Mouse (Mus musculus) MEL (cell line): ENCODE results near the gene Prr12.

Source experiments
- CHD2 ChIP-seq: IDR thresholded peaks from 2 replicates; pipeline ENCODE4 v1.6.1; 2011; ENCODE audit warnings: low read length, improper control_type of control experiment
- CTCF ChIP-seq, 3 experiments: IDR thresholded peaks in 2 of 3; conservative IDR thresholded peaks in 1 of 3; 2 replicates each; pipeline ENCODE4 v1.5.1; 2011 to 2012; ENCODE audit warnings: low read length in 3 of 3, low read depth in 2 of 3, mild to moderate bottlenecking in 2 of 3, improper control_type of control experiment in 1 of 3, inconsistent platforms in 1 of 3, mixed read lengths in 1 of 3, moderate library complexity in 1 of 3; ENCODE audit not compliant: control insufficient read depth in 1 of 3, insufficient read depth in 1 of 3, poor library complexity in 1 of 3, severe bottlenecking in 1 of 3
- EP300 ChIP-seq, 2 experiments: IDR thresholded peaks; 2 replicates each; pipeline ENCODE4 v1.6.1; 2011; ENCODE audit warnings: improper control_type of control experiment in 2 of 2, low read length in 2 of 2, low read depth in 1 of 2, mild to moderate bottlenecking in 1 of 2
- GABPA ChIP-seq: IDR thresholded peaks from 2 replicates; pipeline ENCODE4 v1.6.1; 2012; ENCODE audit warnings: low read depth, mild to moderate bottlenecking, inconsistent platforms, low read length, improper control_type of control experiment, moderate library complexity
- MAZ ChIP-seq: IDR thresholded peaks from 2 replicates; pipeline ENCODE4 v1.6.1; 2012; ENCODE audit warnings: low read depth, mild to moderate bottlenecking, inconsistent platforms, low read length, improper control_type of control experiment
- POLR2A ChIP-seq, 2 experiments: IDR thresholded peaks; 2 replicates each; pipeline ENCODE4 v1.6.1; 2011 to 2012; ENCODE audit warnings: low read length in 2 of 2, mild to moderate bottlenecking in 2 of 2, control low read depth in 1 of 2, improper control_type of control experiment in 1 of 2, low read depth in 1 of 2, moderate library complexity in 1 of 2; ENCODE audit not compliant: control insufficient read depth in 1 of 2, insufficient read depth in 1 of 2, poor library complexity in 1 of 2
- POLR2AphosphoS2 ChIP-seq: IDR thresholded peaks from 2 replicates; pipeline ENCODE4 v1.6.1; 2011; ENCODE audit warnings: low read length, improper control_type of control experiment
- SMC3 ChIP-seq: IDR thresholded peaks from 2 replicates; pipeline ENCODE4 v1.6.1; 2011; ENCODE audit warnings: low read depth, low read length, improper control_type of control experiment
- TCF12 ChIP-seq: IDR thresholded peaks from 2 replicates; pipeline ENCODE4 v1.6.1; 2014; ENCODE audit warnings: low read depth, mild to moderate bottlenecking, inconsistent platforms, low read length, improper control_type of control experiment, moderate library complexity
- USF2 ChIP-seq, 2 experiments: IDR thresholded peaks; 2 replicates each; pipeline ENCODE4 v1.6.1; 2011 to 2012; ENCODE audit warnings: improper control_type of control experiment in 2 of 2, low read length in 2 of 2, borderline replicate concordance in 1 of 2, inconsistent platforms in 1 of 2, low read depth in 1 of 2, mild to moderate bottlenecking in 1 of 2; ENCODE audit not compliant: insufficient read depth in 1 of 2
- ZMIZ1 ChIP-seq: IDR thresholded peaks from 2 replicates; pipeline ENCODE4 v1.6.1; 2012; ENCODE audit warnings: low read depth, mild to moderate bottlenecking, inconsistent platforms, low read length, improper control_type of control experiment, moderate library complexity

GRCm38 (mm10) chr7:45081016-45081415 lies 28.3 kb upstream of the Prr12 start:
- no peak for TF ChIP-seq POLR2A (IDR thresholded peaks at IDR 0.05; ENCODE audit: control insufficient read depth in 1 of 2, insufficient read depth in 1 of 2, low read depth in 1 of 2, low read length in 2 of 2, poor library complexity in 1 of 2)
- no peak for TF ChIP-seq CTCF (IDR thresholded peaks at IDR 0.05 in 2 of 3, conservative IDR thresholded peaks at IDR 0.05 in 1 of 3; ENCODE audit: control insufficient read depth in 1 of 3, insufficient read depth in 1 of 3, low read depth in 2 of 3, low read length in 3 of 3, poor library complexity in 1 of 3, severe bottlenecking in 1 of 3)
- no peak for TF ChIP-seq ZMIZ1
- no peak for TF ChIP-seq POLR2AphosphoS2
- TF ChIP-seq GABPA: no peak
- TF ChIP-seq MAZ: no peak
- TF ChIP-seq EP300 (IDR thresholded peaks at IDR 0.05; ENCODE audit: low read depth in 1 of 2, low read length in 2 of 2): no peak
- no peak for TF ChIP-seq TCF12
- no peak for TF ChIP-seq CHD2
- no peak for TF ChIP-seq USF2 (IDR thresholded peaks at IDR 0.05; ENCODE audit: borderline replicate concordance in 1 of 2, insufficient read depth in 1 of 2, low read depth in 1 of 2, low read length in 2 of 2)
- TF ChIP-seq SMC3: no peak
